ENCODE assay signal across 8 mouse cellular contexts in genomic region chr8:75213686-75214085, GRCm38 (mm10). TPM values are rescaled to one million over a fixed set of nuclear protein-coding genes. Genes with fewer than 3 reads are reported as not detected.
DNase-seq lines count a peak whose midpoint lies in the region; ATAC-seq and TF ChIP-seq lines count a peak whose summit lies in the region.
"Had no signal": no experiment of that assay in that cellular context is flagged by ENCODE, and none has a peak within 500 bp of the region (broad histone marks: within the 10 kb centered on the region; RNA-seq: fewer than 3 reads in every experiment).

TSS of gene Rasd2 (plus strand) at chr8:75213944.

- peak within 1 kb of the TSS; percentile 85 for H3K4me2 ChIP-seq in kidney, postnatal 0 days (ENCODE audit: low read length)
- H3K4me2 ChIP-seq in embryonic facial prominence, embryonic 15.5 days (replicated peaks) = peak within 1 kb of the TSS; percentile 99
- H3K4me2 ChIP-seq in midbrain, embryonic 16.5 days (ENCODE audit: low read length) = peak within 1 kb of the TSS; percentile 97

- H3K27ac ChIP-seq in kidney, postnatal 0 days = 0 out of 2 replicates have a peak within 1 kb of the TSS, but pooled peaks have one; percentile 64
- no peak within 1 kb of the TSS for H3K27ac ChIP-seq in bone marrow macrophage, adult 2 months (ENCODE audit: insufficient read depth, low read depth, low read length)
- no peak within 1 kb of the TSS for H3K27ac ChIP-seq in embryonic facial prominence, embryonic 15.5 days (replicated peaks)
- no peak within 1 kb of the TSS for H3K27ac ChIP-seq in midbrain, embryonic 16.5 days (ENCODE audit: low read length)

- WGBS in kidney, postnatal 0 days = 2% methylated on average over 42 of the region's 42 CpGs
- WGBS in embryonic facial prominence, embryonic 15.5 days = 2% methylated on average over 42 of the region's 42 CpGs
- WGBS in midbrain, embryonic 16.5 days = 1% methylated on average over 30 of the region's 42 CpGs

- peak within 1 kb of the TSS; percentile 38 for H3K9ac ChIP-seq in kidney, postnatal 0 days (ENCODE audit: low read depth, low read length)
- H3K9ac ChIP-seq in embryonic facial prominence, embryonic 15.5 days = peak within 1 kb of the TSS; percentile 28; the same call in 1 of the 2 replicates
- peak within 1 kb of the TSS; percentile 66 for H3K9ac ChIP-seq in midbrain, embryonic 16.5 days (ENCODE audit: low read depth, low read length)

- no peak for TF ChIP-seq POLR2A in bone marrow macrophage, adult 2 months (IDR thresholded peaks at IDR 0.05; ENCODE audit: borderline replicate concordance, low read depth, low read length)

- peak within 1 kb of the TSS; percentile 47 for H3K4me3 ChIP-seq in kidney, postnatal 0 days (replicated peaks; ENCODE audit: low read depth, low read length)
- H3K4me3 ChIP-seq in bone marrow macrophage, adult 2 months (ENCODE audit: insufficient read depth, low read length) = peak within 1 kb of the TSS; percentile 67
- H3K4me3 ChIP-seq in embryonic facial prominence, embryonic 15.5 days (replicated peaks) = peak within 1 kb of the TSS; percentile 57
- peak within 1 kb of the TSS; percentile 64 for H3K4me3 ChIP-seq in midbrain, embryonic 16.5 days (ENCODE audit: low read depth, low read length)

- no peak for DNase-seq in kidney, postnatal 0 days (ENCODE audit: low spot score)
- no peak for DNase-seq in kidney, adult 9 months
- peak; percentile 32 to 44 for DNase-seq in kidney, postnatal 4 days

- no peaks in the 10 kb centered on the region for H3K36me3 ChIP-seq in kidney, postnatal 0 days (ENCODE audit: insufficient read depth, low read length)
- H3K36me3 ChIP-seq in embryonic facial prominence, embryonic 15.5 days = no peaks in the 10 kb centered on the region
- H3K36me3 ChIP-seq in midbrain, embryonic 16.5 days (ENCODE audit: control insufficient read depth, insufficient read depth, low read length) = no peaks in the 10 kb centered on the region

- no peak for TF ChIP-seq CTCF in kidney, postnatal 0 days (IDR thresholded peaks at IDR 0.05; ENCODE audit: low read depth)
- TF ChIP-seq CTCF in bone marrow macrophage, adult 2 months (IDR thresholded peaks at IDR 0.05; ENCODE audit: low read depth, low read length) = no peak

- peaks cover 6% of the 10 kb centered on the region for H3K4me1 ChIP-seq in kidney, postnatal 0 days (replicated peaks; ENCODE audit: insufficient read depth, low read length)
- H3K4me1 ChIP-seq in bone marrow macrophage, adult 2 months (ENCODE audit: control insufficient read depth, insufficient read depth, low read length) = 0 out of 2 replicates have a peak, but pooled peaks cover 2% of the 10 kb centered on the region
- peaks cover 15% of the 10 kb centered on the region for H3K4me1 ChIP-seq in embryonic facial prominence, embryonic 15.5 days
- peaks cover 5% of the 10 kb centered on the region; the same call in 1 of the 2 replicates for H3K4me1 ChIP-seq in midbrain, embryonic 16.5 days (ENCODE audit: control insufficient read depth, insufficient read depth, low read length)

- H3K9me3 ChIP-seq in kidney, postnatal 0 days (replicated peaks; ENCODE audit: low read length) = no peaks in the 10 kb centered on the region
- no peaks in the 10 kb centered on the region for H3K9me3 ChIP-seq in embryonic facial prominence, embryonic 15.5 days (replicated peaks)
- H3K9me3 ChIP-seq in midbrain, embryonic 16.5 days (replicated peaks; ENCODE audit: control insufficient read depth, low read length, poor library complexity, severe bottlenecking) = no peaks in the 10 kb centered on the region

- ATAC-seq in kidney, postnatal 0 days (replicated peaks; ENCODE audit: low FRiP score, low read depth) = no peak
- no peak for ATAC-seq in embryonic facial prominence, embryonic 15.5 days (ENCODE audit: insufficient number of reproducible peaks, low FRiP score, low TSS enrichment, low read depth)
- peak; percentile 13 for ATAC-seq in midbrain, embryonic 16.5 days
- ATAC-seq in monocyte, adult 5-6 weeks (replicated peaks; ENCODE audit: insufficient number of reproducible peaks, low FRiP score, low TSS enrichment, poor library complexity, severe bottlenecking) = no peak

- H3K27me3 ChIP-seq in kidney, postnatal 0 days (ENCODE audit: insufficient read depth, low read length) = peaks cover 15% of the 10 kb centered on the region
- peaks cover 59% of the 10 kb centered on the region for H3K27me3 ChIP-seq in embryonic facial prominence, embryonic 15.5 days
- H3K27me3 ChIP-seq in midbrain, embryonic 16.5 days (ENCODE audit: control insufficient read depth, insufficient read depth, low read depth, low read length) = peaks cover 40% of the 10 kb centered on the region

RNA-seq across cellular contexts. Expression of gene Rasd2, which starts in this region (rescaled TPM):
- polyA plus RNA-seq in kidney, postnatal 0 days (2015; fragmentation: Nextera tagmentation; extraction: Ambion mirVana) = 1.4 and 1.5 TPM in 2 replicates
- not detected in 2 replicates for polyA plus RNA-seq in bone marrow macrophage, adult 2 months (2012; ENCODE audit: insufficient read depth, insufficient read length, missing spikeins)
- polyA plus RNA-seq in embryonic facial prominence, embryonic 15.5 days (2015; fragmentation: Nextera tagmentation; extraction: Ambion mirVana) = 0.88 and 1.4 TPM in 2 replicates
- polyA plus RNA-seq in midbrain, embryonic 16.5 days (2015; fragmentation: Nextera tagmentation; extraction: Ambion mirVana) = 3.9 and 4.7 TPM in 2 replicates
- total RNA-seq in monocyte, adult 5-6 weeks (2017) = not detected in 3 replicates
- total RNA-seq: neutrophil, adult 5-6 weeks had no signal

Comparison
In these comparisons a context has a peak if more than half of its experiments do, and no peak if none do; other contexts are left out.
1. DNase-seq: peak in kidney, postnatal 4 days (2 of 2); none in kidney, postnatal 0 days (single experiment) and kidney, adult 9 months (single experiment).
2. Peak in every context shown above with its lines, with median percentiles within 50 percentile points of each other: H3K4me2 ChIP-seq, H3K4me3 ChIP-seq and H3K9ac ChIP-seq.